Mouse (Mus musculus) E14TG2a.4 (cell line): Measurements from ENCODE around the gene Ccn1.

Experiments used
- CTCF ChIP-seq: conservative IDR thresholded peaks from 2 replicates; pipeline ENCODE4 v1.5.1; 2014; ENCODE audit warnings: low read length
- NANOG ChIP-seq: IDR thresholded peaks from 2 replicates; pipeline ENCODE4 v1.6.1; 2014; ENCODE audit warnings: borderline replicate concordance, low read length, mixed read lengths
- POU5F1 ChIP-seq: IDR thresholded peaks from 2 replicates; pipeline ENCODE4 v1.6.1; 2014; ENCODE audit warnings: low read length, borderline replicate concordance

- TF ChIP-seq CTCF (no peak), NANOG (no peak), POU5F1 (no peak)
These were observed 28.6 kb downstream of the Ccn1 start for GRCm38 (mm10) chr3:145621209-145621608.
